Mouse (Mus musculus) lung, postnatal 10 days (tissue): ENCODE results near the gene Ephx4.
A peak's percentile ranks its signal among the peaks of the same experiment; 100 is the strongest.

Source experiments
- DNase-seq: peaks from one replicate; pipeline ENCODE4 v3.0.0; 2021

The Ephx4 gene

GRCm38 (mm10) chr5:107436185-107436584 is 33.6 kb downstream of the Ephx4 start:
- DNase-seq: no peak

- no peak for DNase-seq
These were observed 34.2 kb downstream of the Ephx4 start for GRCm38 (mm10) chr5:107436587-107437209.

GRCm38 (mm10) chr5:107437464-107438281 is 35.1 kb downstream of the Ephx4 start, which contains the start of gene Btbd8:
Btbd8 (plus strand) TSS chr5:107437997.
- DNase-seq: peak; percentile 97

GRCm38 (mm10) chr5:107438353-107438752 is 35.8 kb downstream of the Ephx4 start:
- no peak for DNase-seq

GRCm38 (mm10) chr5:107441881-107442280 is 39.3 kb downstream of the Ephx4 start:
- no peak for DNase-seq

- DNase-seq: no peak
These were observed 41.7 kb downstream of the Ephx4 start for GRCm38 (mm10) chr5:107444251-107444650.

GRCm38 (mm10) chr5:107447977-107448376 is 45.4 kb downstream of the Ephx4 start:
- DNase-seq: no peak

- no peak for DNase-seq
These were observed 46.2 kb downstream of the Ephx4 start for GRCm38 (mm10) chr5:107448784-107449183.

GRCm38 (mm10) chr5:107449620-107450019 is 47.1 kb downstream of the Ephx4 start:
- DNase-seq: no peak

- no peak for DNase-seq
These were observed 47.8 kb downstream of the Ephx4 start for GRCm38 (mm10) chr5:107450299-107450698.

GRCm38 (mm10) chr5:107462147-107463076 is 59.9 kb downstream of the Ephx4 start:
- DNase-seq: no peak

- DNase-seq: no peak
These were observed 64.0 kb downstream of the Ephx4 start for GRCm38 (mm10) chr5:107466501-107466900.

GRCm38 (mm10) chr5:107467098-107467497 is 64.6 kb downstream of the Ephx4 start:
- no peak for DNase-seq

- no peak for DNase-seq
These were observed 68.2 kb downstream of the Ephx4 start for GRCm38 (mm10) chr5:107470600-107471329.
